Mouse (Mus musculus): ENCODE measurements around the gene Ubac2. TPM values are rescaled to one million over a fixed set of nuclear protein-coding genes. Genes with fewer than 3 reads are reported as not detected.

Ubac2 gene
- polyA plus RNA-seq, 1 experiment from 2014 or later: 43.8 TPM

DNA sequence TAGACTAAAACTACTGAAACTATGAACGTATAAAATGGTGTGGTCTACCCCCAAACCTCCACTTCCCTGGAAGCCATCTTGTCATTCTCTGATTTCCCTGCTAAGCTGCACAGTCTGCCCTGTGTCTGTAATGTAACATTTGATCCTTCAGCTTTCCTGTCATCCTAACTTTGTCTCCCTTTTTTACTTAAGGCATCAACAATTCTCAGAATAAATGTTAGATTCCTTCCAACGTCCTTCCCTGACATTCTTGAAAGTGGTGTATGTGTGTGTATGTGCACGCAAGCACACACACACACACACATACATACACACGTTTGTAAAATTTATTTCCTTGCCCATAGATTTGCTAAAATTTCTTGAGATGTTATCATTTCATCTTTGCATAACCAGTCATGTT, 81.6 kb downstream of the Ubac2 start:
- Histone ChIP-seq H3K27me3 (replicated peaks; ENCODE audit: control insufficient read depth, insufficient read depth, low read length) (no peaks in the 10 kb centered on the region), H3K4me1 (replicated peaks; ENCODE audit: control insufficient read depth, insufficient read depth, low read length) (peaks cover 34% of the 10 kb centered on the region), H3K4me2 (no peak overlapping the region), H3K9ac (ENCODE audit: low read depth, low read length) (no peak overlapping the region), H3K36me3 (ENCODE audit: control insufficient read depth, insufficient read depth, low read length) (no peaks in the 10 kb centered on the region), H3K4me3 (ENCODE audit: low read depth, low read length) (no peak overlapping the region), H3K27ac (ENCODE audit: low read depth, low read length) (no peak overlapping the region), H3K9me3 (ENCODE audit: control insufficient read depth, low read length) (no peaks in the 10 kb centered on the region)
- WGBS: 86% methylated on average over 4 of the region's 4 CpGs
- no peak for ATAC-seq (replicated peaks; ENCODE audit: low FRiP score)
- DNase-seq (ENCODE audit: low spot score): no peak

GRCm38 (mm10) chr14:121960531-121960930, 82.1 kb downstream of the Ubac2 start:
- Histone ChIP-seq H3K27ac (ENCODE audit: low read depth, low read length) (no peak overlapping the region), H3K27me3 (replicated peaks; ENCODE audit: control insufficient read depth, insufficient read depth, low read length) (no peaks in the 10 kb centered on the region), H3K4me3 (ENCODE audit: low read depth, low read length) (no peak overlapping the region), H3K4me1 (replicated peaks; ENCODE audit: control insufficient read depth, insufficient read depth, low read length) (peaks cover 34% of the 10 kb centered on the region), H3K9ac (ENCODE audit: low read depth, low read length) (no peak overlapping the region), H3K36me3 (ENCODE audit: control insufficient read depth, insufficient read depth, low read length) (no peaks in the 10 kb centered on the region), H3K4me2 (no peak overlapping the region), H3K9me3 (ENCODE audit: control insufficient read depth, low read length) (no peaks in the 10 kb centered on the region)
- no peak for ATAC-seq (replicated peaks; ENCODE audit: low FRiP score)
- DNase-seq (ENCODE audit: low spot score): no peak
- WGBS: 46% methylated on average over 2 of the region's 2 CpGs

DNA sequence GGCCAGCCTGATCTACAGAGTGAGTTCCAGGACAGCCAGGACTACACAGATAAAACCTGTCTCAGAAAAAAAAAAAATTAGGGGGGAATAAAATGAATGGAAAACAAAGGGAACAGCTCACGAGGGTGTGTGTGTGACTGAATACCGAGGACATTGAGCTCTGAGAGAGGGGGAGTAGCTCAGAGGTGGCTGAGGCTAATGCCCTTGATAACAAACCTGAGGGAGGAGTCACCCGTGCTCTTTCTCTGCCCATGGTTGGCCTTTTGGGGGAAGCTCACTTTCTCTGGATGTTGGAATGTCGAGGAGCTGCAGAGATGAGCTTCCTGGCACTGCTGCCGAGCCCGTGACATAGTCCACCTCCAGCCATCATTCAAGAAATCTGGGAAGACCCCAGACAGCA, 82.6 kb downstream of the Ubac2 start:
- H3K4me3 ChIP-seq (ENCODE audit: low read depth, low read length): no peak overlapping the region
- H3K27ac ChIP-seq (ENCODE audit: low read depth, low read length): no peak overlapping the region
- ATAC-seq (replicated peaks; ENCODE audit: low FRiP score): no peak
- H3K4me1 ChIP-seq (replicated peaks; ENCODE audit: control insufficient read depth, insufficient read depth, low read length): peaks cover 34% of the 10 kb centered on the region
- 38% methylated on average over 6 of the region's 6 CpGs for WGBS
- no peak for DNase-seq (ENCODE audit: low spot score)
- no peak overlapping the region for H3K9ac ChIP-seq (ENCODE audit: low read depth, low read length)
- peak overlapping the region; percentile 14; the same call in 1 of the 2 replicates for H3K4me2 ChIP-seq
- H3K36me3 ChIP-seq (ENCODE audit: control insufficient read depth, insufficient read depth, low read length): no peaks in the 10 kb centered on the region
- H3K27me3 ChIP-seq (replicated peaks; ENCODE audit: control insufficient read depth, insufficient read depth, low read length): no peaks in the 10 kb centered on the region
- H3K9me3 ChIP-seq (ENCODE audit: control insufficient read depth, low read length): no peaks in the 10 kb centered on the region

GRCm38 (mm10) chr14:121961496-121962127, 83.2 kb downstream of the Ubac2 start:
- no peak for DNase-seq (ENCODE audit: low spot score)
- peaks cover 34% of the 10 kb centered on the region for H3K4me1 ChIP-seq (replicated peaks; ENCODE audit: control insufficient read depth, insufficient read depth, low read length)
- no peaks in the 10 kb centered on the region for H3K36me3 ChIP-seq (ENCODE audit: control insufficient read depth, insufficient read depth, low read length)
- peak overlapping the region; percentile 14; the same call in 1 of the 2 replicates for H3K4me2 ChIP-seq
- no peak overlapping the region for H3K4me3 ChIP-seq (ENCODE audit: low read depth, low read length)
- H3K9ac ChIP-seq (ENCODE audit: low read depth, low read length): no peak overlapping the region
- H3K27ac ChIP-seq (ENCODE audit: low read depth, low read length): no peak overlapping the region
- no peaks in the 10 kb centered on the region for H3K9me3 ChIP-seq (ENCODE audit: control insufficient read depth, low read length)
- ATAC-seq (replicated peaks; ENCODE audit: low FRiP score): no peak
- no peaks in the 10 kb centered on the region for H3K27me3 ChIP-seq (replicated peaks; ENCODE audit: control insufficient read depth, insufficient read depth, low read length)
- 63% methylated on average over 12 of the region's 12 CpGs for WGBS

- 0 out of 2 replicates have a peak overlapping the region, but pooled peaks have one; percentile 18 for H3K4me2 ChIP-seq
- H3K27me3 ChIP-seq (replicated peaks; ENCODE audit: control insufficient read depth, insufficient read depth, low read length): no peaks in the 10 kb centered on the region
- no peaks in the 10 kb centered on the region for H3K9me3 ChIP-seq (ENCODE audit: control insufficient read depth, low read length)
- no peak overlapping the region for H3K9ac ChIP-seq (ENCODE audit: low read depth, low read length)
- peak overlapping the region; percentile 42; the same call in 1 of the 2 replicates for H3K27ac ChIP-seq (ENCODE audit: low read depth, low read length)
- 67% methylated on average over 14 of the region's 14 CpGs for WGBS
- H3K4me3 ChIP-seq (ENCODE audit: low read depth, low read length): no peak overlapping the region
- no peaks in the 10 kb centered on the region for H3K36me3 ChIP-seq (ENCODE audit: control insufficient read depth, insufficient read depth, low read length)
- ATAC-seq (replicated peaks; ENCODE audit: low FRiP score) (no peak), DNase-seq (ENCODE audit: low spot score) (no peak)
- H3K4me1 ChIP-seq (replicated peaks; ENCODE audit: control insufficient read depth, insufficient read depth, low read length): peaks cover 38% of the 10 kb centered on the region
These were observed 83.9 kb downstream of the Ubac2 start for GRCm38 (mm10) chr14:121962128-121962890.

- 68% methylated on average over 9 of the region's 9 CpGs for WGBS
- peak overlapping the region; percentile 25; the same call in 1 of the 2 replicates for H3K9ac ChIP-seq (ENCODE audit: low read depth, low read length)
- peak overlapping the region; percentile 15 for H3K4me2 ChIP-seq
- no peaks in the 10 kb centered on the region for H3K9me3 ChIP-seq (ENCODE audit: control insufficient read depth, low read length)
- H3K27ac ChIP-seq (ENCODE audit: low read depth, low read length): no peak overlapping the region
- DNase-seq (ENCODE audit: low spot score): no peak
- peaks cover 38% of the 10 kb centered on the region for H3K4me1 ChIP-seq (replicated peaks; ENCODE audit: control insufficient read depth, insufficient read depth, low read length)
- no peaks in the 10 kb centered on the region for H3K27me3 ChIP-seq (replicated peaks; ENCODE audit: control insufficient read depth, insufficient read depth, low read length)
- H3K4me3 ChIP-seq (ENCODE audit: low read depth, low read length): peak overlapping the region; percentile 24
- ATAC-seq (replicated peaks; ENCODE audit: low FRiP score): peak; percentile 37; the same call in 1 of the 2 replicates
- H3K36me3 ChIP-seq (ENCODE audit: control insufficient read depth, insufficient read depth, low read length): no peaks in the 10 kb centered on the region
These were observed 85.0 kb downstream of the Ubac2 start for GRCm38 (mm10) chr14:121963251-121963941.

- Histone ChIP-seq H3K9ac (ENCODE audit: low read depth, low read length) (peak overlapping the region; percentile 25; the same call in 1 of the 2 replicates), H3K4me1 (replicated peaks; ENCODE audit: control insufficient read depth, insufficient read depth, low read length) (peaks cover 38% of the 10 kb centered on the region), H3K36me3 (ENCODE audit: control insufficient read depth, insufficient read depth, low read length) (no peaks in the 10 kb centered on the region), H3K27ac (ENCODE audit: low read depth, low read length) (no peak overlapping the region), H3K9me3 (ENCODE audit: control insufficient read depth, low read length) (no peaks in the 10 kb centered on the region), H3K27me3 (replicated peaks; ENCODE audit: control insufficient read depth, insufficient read depth, low read length) (no peaks in the 10 kb centered on the region), H3K4me3 (ENCODE audit: low read depth, low read length) (peak overlapping the region; percentile 24), H3K4me2 (peak overlapping the region; percentile 15)
- 50% methylated on average over 4 of the region's 4 CpGs for WGBS
- no peak for DNase-seq (ENCODE audit: low spot score)
- ATAC-seq (replicated peaks; ENCODE audit: low FRiP score): no peak
These were observed 85.5 kb downstream of the Ubac2 start for GRCm38 (mm10) chr14:121963942-121964335.

DNA sequence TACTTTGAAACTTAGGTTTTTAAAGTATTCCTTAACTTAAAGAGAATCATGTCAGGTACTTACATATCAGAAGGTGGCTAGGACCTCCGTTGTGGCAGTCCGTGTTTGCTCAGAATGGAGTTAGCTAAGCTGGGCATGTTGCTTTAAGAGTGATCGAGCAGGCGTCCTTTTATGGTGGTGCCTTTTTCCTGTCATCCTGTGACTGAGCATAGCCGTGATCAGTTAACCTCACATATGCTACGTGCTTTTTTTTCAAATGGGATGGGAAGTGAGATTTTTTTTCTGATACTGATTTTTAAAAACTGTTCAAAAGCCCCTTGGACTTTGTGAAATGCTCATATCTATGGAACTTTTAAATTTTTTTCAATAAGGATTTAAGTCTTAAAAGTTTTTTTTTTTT, 86.6 kb downstream of the Ubac2 start, which contains the start of gene Gpr183:
Gene Gpr183, minus strand, starts transcription at position 206 of the 400 bp plus-strand sequence.
- Histone ChIP-seq H3K4me3 (ENCODE audit: low read depth, low read length) (peak within 1 kb of the TSS; percentile 24), H3K9ac (ENCODE audit: low read depth, low read length) (peak within 1 kb of the TSS; percentile 25; the same call in 1 of the 2 replicates), H3K4me1 (replicated peaks; ENCODE audit: control insufficient read depth, insufficient read depth, low read length) (peaks cover 38% of the 10 kb centered on the region), H3K4me2 (peak within 1 kb of the TSS; percentile 15; the same call in 1 of the 2 replicates), H3K27ac (ENCODE audit: low read depth, low read length) (no peak within 1 kb of the TSS), H3K9me3 (ENCODE audit: control insufficient read depth, low read length) (no peaks in the 10 kb centered on the region), H3K27me3 (replicated peaks; ENCODE audit: control insufficient read depth, insufficient read depth, low read length) (no peaks in the 10 kb centered on the region), H3K36me3 (ENCODE audit: control insufficient read depth, insufficient read depth, low read length) (no peaks in the 10 kb centered on the region)
- 29% methylated on average over 6 of the region's 6 CpGs for WGBS
- DNase-seq (ENCODE audit: low spot score) (no peak), ATAC-seq (replicated peaks; ENCODE audit: low FRiP score) (0 out of 2 replicates have a peak, but pooled peaks have one; percentile 29)

All from liver, embryonic 11.5 days (tissue).